Mouse (Mus musculus): ENCODE measurements around the gene Lonp1. TPM values are rescaled to one million over a fixed set of nuclear protein-coding genes. Genes with fewer than 3 reads are reported as not detected.

Gene Lonp1
- polyA plus RNA-seq (2017; shearing (Covaris generic)), result 10 to 100 TPM; 41.9 to 43.4 TPM

GRCm38 (mm10) chr17:56626754-56627470 lies at the start of gene Lonp1:
Gene Lonp1 (minus strand): TSS chr17:56626887.

GRCm38 (mm10) chr17:56672941-56673646 lies 46.4 kb upstream of the Lonp1 start, which contains the start of gene Ranbp3:
Gene Ranbp3 (plus strand): TSS chr17:56673294.

GRCm38 (mm10) chr17:56627530-56628277 lies 1.0 kb upstream of the Lonp1 start, which contains the start of gene Catsperd:
Gene Catsperd (plus strand): TSS chr17:56628143.

GRCm38 (mm10) chr17:56613236-56613844 lies 13.3 kb downstream of the Lonp1 start, which contains the start of gene Rpl36:
Gene Rpl36 (plus strand): TSS chr17:56613416.

GRCm38 (mm10) chr17:56609452-56610171 lies 17.1 kb downstream of the Lonp1 start, which contains the start of gene 2410015M20Rik:
Gene 2410015M20Rik (minus strand): TSS chr17:56609771.

GRCm38 (mm10) chr17:56584257-56585130 lies 42.2 kb downstream of the Lonp1 start, which contains the start of the genes Safb2 and Safb:
Gene Safb2 (minus strand): TSS chr17:56584585.
Gene Safb (plus strand): TSS chr17:56584825.

Other genes starting within 250 kb of the Lonp1 start
- 10 to 100 TPM; 23.5 to 43.5 TPM for gene Ptprs, start 150.4 kb downstream of the Lonp1 start, polyA plus RNA-seq (2017; shearing (Covaris generic))
- gene Znrf4, start 114.5 kb downstream of the Lonp1 start, polyA plus RNA-seq (2017; shearing (Covaris generic)), result not detected
- gene Gm20219, start 72.5 kb downstream of the Lonp1 start, polyA plus RNA-seq (2017; shearing (Covaris generic)), result under 1 TPM; 0.44 to 0.99 TPM
- gene Safb2, start 42.3 kb downstream of the Lonp1 start, polyA plus RNA-seq (2017; shearing (Covaris generic)), result 100 to 1,000 TPM; 146 to 176 TPM
- 100 to 1,000 TPM; 175 to 240 TPM for gene Safb, start 42.1 kb downstream of the Lonp1 start, polyA plus RNA-seq (2017; shearing (Covaris generic))
- 100 to 1,000 TPM; 183 to 188 TPM for gene 2410015M20Rik, start 17.1 kb downstream of the Lonp1 start, polyA plus RNA-seq (2017; shearing (Covaris generic))
- gene Rpl36, start 13.5 kb downstream of the Lonp1 start, polyA plus RNA-seq (2017; shearing (Covaris generic)), result 1,000 to 10,000 TPM; 1,553 to 1,612 TPM
- gene Catsperd, start 1.3 kb upstream of the Lonp1 start, polyA plus RNA-seq (2017; shearing (Covaris generic)), result 1 to 10 TPM; 2.3 to 2.6 TPM
- 10 to 100 TPM; 95.5 to 97.1 TPM for gene Ranbp3, start 46.4 kb upstream of the Lonp1 start, polyA plus RNA-seq (2017; shearing (Covaris generic))
- gene Ndufa11, start 90.9 kb upstream of the Lonp1 start, polyA plus RNA-seq (2017; shearing (Covaris generic)), result 100 to 1,000 TPM; 211 to 228 TPM
- 10 to 100 TPM; 16.9 to 20.1 TPM for gene Vmac, start 91.1 kb upstream of the Lonp1 start, polyA plus RNA-seq (2017; shearing (Covaris generic))
- under 1 TPM in 1 of 2 experiments, not detected in 1; 0.20 TPM for gene Nrtn, start 130.6 kb upstream of the Lonp1 start, polyA plus RNA-seq (2017; shearing (Covaris generic))
- gene Dus3l, start 137.9 kb upstream of the Lonp1 start, polyA plus RNA-seq (2017; shearing (Covaris generic)), result 10 to 100 TPM; 52.8 to 65.4 TPM
- 1 to 10 TPM; 1.2 to 2.2 TPM for gene Prr22, start 143.4 kb upstream of the Lonp1 start, polyA plus RNA-seq (2017; shearing (Covaris generic))
- 1 to 10 TPM in 1 of 2 experiments, under 1 TPM in 1; 0.64 to 2.1 TPM for gene Rfx2, start 204.1 kb upstream of the Lonp1 start, polyA plus RNA-seq (2017; shearing (Covaris generic))
- gene Acsbg2, start 247.6 kb upstream of the Lonp1 start, polyA plus RNA-seq (2017; shearing (Covaris generic)), result under 1 TPM; 0.13 to 0.84 TPM
- gene 1700061G19Rik, start 248.6 kb upstream of the Lonp1 start, polyA plus RNA-seq (2017; shearing (Covaris generic)), result under 1 TPM; 0.36 to 0.72 TPM

Measured in inflammation-experienced regulatory T-cells (primary cell).